14 mouse cellular contexts compared by ENCODE assay signal in genomic region chr5:73279190-73279589, GRCm38 (mm10). TPM values are rescaled to one million over a fixed set of nuclear protein-coding genes. Genes with fewer than 3 reads are reported as not detected.
DNase-seq lines count a peak whose midpoint lies in the region; ATAC-seq and TF ChIP-seq lines count a peak whose summit lies in the region.
"Had no signal": no experiment of that assay in that cellular context is flagged by ENCODE, and none has a peak within 500 bp of the region (broad histone marks: within the 10 kb centered on the region; RNA-seq: fewer than 3 reads in every experiment).

No protein-coding gene starts in this region.

- H3K9ac ChIP-seq in hindbrain, postnatal 0 days (replicated peaks; ENCODE audit: low read length): no peak overlapping the region
- H3K9ac ChIP-seq in hindbrain, embryonic 13.5 days: no peak overlapping the region
- no peak overlapping the region for H3K9ac ChIP-seq in midbrain, embryonic 11.5 days (ENCODE audit: low read length)
- no peak overlapping the region for H3K9ac ChIP-seq in midbrain, embryonic 16.5 days (ENCODE audit: low read depth, low read length)
- H3K9ac ChIP-seq in stomach, embryonic 14.5 days (replicated peaks; ENCODE audit: low read depth, low read length): no peak overlapping the region
- H3K9ac ChIP-seq: embryonic facial prominence, embryonic 13.5 days; hindbrain, embryonic 12.5 days; limb, embryonic 13.5 days had no signal

- 81% methylated on average over 10 of the region's 10 CpGs for WGBS in hindbrain, postnatal 0 days
- 77% methylated on average over 10 of the region's 10 CpGs for WGBS in hindbrain, embryonic 13.5 days
- WGBS in midbrain, embryonic 11.5 days: 72% methylated on average over 10 of the region's 10 CpGs
- WGBS in midbrain, embryonic 16.5 days: 83% methylated on average over 10 of the region's 10 CpGs
- WGBS in stomach, embryonic 14.5 days: 42% methylated on average over 10 of the region's 10 CpGs

- H3K4me1 ChIP-seq in hindbrain, postnatal 0 days (ENCODE audit: insufficient read depth, low read length): no peaks in the 10 kb centered on the region
- no peaks in the 10 kb centered on the region; the same call in 1 of the 2 replicates for H3K4me1 ChIP-seq in hindbrain, embryonic 13.5 days (replicated peaks)
- peaks cover 6% of the 10 kb centered on the region; the same call in 1 of the 2 replicates for H3K4me1 ChIP-seq in midbrain, embryonic 11.5 days (ENCODE audit: control insufficient read depth, insufficient read depth, low read length)
- H3K4me1 ChIP-seq in midbrain, embryonic 16.5 days (ENCODE audit: control insufficient read depth, insufficient read depth, low read length): no peaks in the 10 kb centered on the region
- peaks cover 10% of the 10 kb centered on the region for H3K4me1 ChIP-seq in stomach, embryonic 14.5 days (ENCODE audit: control insufficient read depth, insufficient read depth, low read length)

- no peaks in the 10 kb centered on the region for H3K9me3 ChIP-seq in hindbrain, postnatal 0 days (ENCODE audit: low read length)
- H3K9me3 ChIP-seq in hindbrain, embryonic 13.5 days: no peaks in the 10 kb centered on the region
- H3K9me3 ChIP-seq in midbrain, embryonic 11.5 days (ENCODE audit: control insufficient read depth, low read length): no peaks in the 10 kb centered on the region
- H3K9me3 ChIP-seq in midbrain, embryonic 16.5 days (replicated peaks; ENCODE audit: control insufficient read depth, low read length, poor library complexity, severe bottlenecking): no peaks in the 10 kb centered on the region
- H3K9me3 ChIP-seq in stomach, embryonic 14.5 days (ENCODE audit: control insufficient read depth, low read depth, low read length): no peaks in the 10 kb centered on the region
- H3K9me3 ChIP-seq: embryonic facial prominence, embryonic 13.5 days; hindbrain, embryonic 12.5 days; limb, embryonic 13.5 days had no signal

- no peak for ATAC-seq in hindbrain, postnatal 0 days
- no peak for ATAC-seq in hindbrain, embryonic 13.5 days (ENCODE audit: low FRiP score)
- no peak for ATAC-seq in midbrain, embryonic 11.5 days (ENCODE audit: low FRiP score)
- no peak for ATAC-seq in midbrain, embryonic 16.5 days
- no peak for ATAC-seq in stomach, embryonic 14.5 days (ENCODE audit: insufficient number of reproducible peaks, insufficient read depth, low FRiP score, low read depth)

- no peaks in the 10 kb centered on the region for H3K27me3 ChIP-seq in hindbrain, postnatal 0 days (ENCODE audit: insufficient read depth, low read length)
- no peaks in the 10 kb centered on the region for H3K27me3 ChIP-seq in hindbrain, embryonic 13.5 days
- H3K27me3 ChIP-seq in midbrain, embryonic 11.5 days (ENCODE audit: control insufficient read depth, insufficient read depth, low read length): no peaks in the 10 kb centered on the region
- H3K27me3 ChIP-seq in midbrain, embryonic 16.5 days (ENCODE audit: control insufficient read depth, insufficient read depth, low read depth, low read length): no peaks in the 10 kb centered on the region
- H3K27me3 ChIP-seq in stomach, embryonic 14.5 days (ENCODE audit: control insufficient read depth, insufficient read depth, low read length): no peaks in the 10 kb centered on the region
- H3K27me3 ChIP-seq: embryonic facial prominence, embryonic 13.5 days; hindbrain, embryonic 12.5 days; limb, embryonic 13.5 days had no signal

- no peak for TF ChIP-seq CTCF in hindbrain, postnatal 0 days (IDR thresholded peaks at IDR 0.05; ENCODE audit: low read depth)

- H3K4me2 ChIP-seq in hindbrain, postnatal 0 days (ENCODE audit: low read depth, low read length): no peak overlapping the region
- no peak overlapping the region for H3K4me2 ChIP-seq in hindbrain, embryonic 13.5 days
- H3K4me2 ChIP-seq in midbrain, embryonic 11.5 days: no peak overlapping the region
- H3K4me2 ChIP-seq in midbrain, embryonic 16.5 days (ENCODE audit: low read length): no peak overlapping the region
- H3K4me2 ChIP-seq in stomach, embryonic 14.5 days (replicated peaks; ENCODE audit: low read depth, low read length): no peak overlapping the region
- H3K4me2 ChIP-seq: embryonic facial prominence, embryonic 13.5 days; hindbrain, embryonic 12.5 days; limb, embryonic 13.5 days had no signal

- DNase-seq in embryo, embryonic 10.5 days (ENCODE audit: low spot score): peak; percentile 28
- no peak for DNase-seq in embryo, embryonic 9.5 days (ENCODE audit: extremely low spot score)
- DNase-seq in hindbrain, postnatal 0 days (ENCODE audit: low spot score): no peak
- peak; percentile 66 for DNase-seq in midbrain, embryonic 11.5 days (ENCODE audit: low spot score, missing footprints)
- no peak for DNase-seq in gastrocnemius, adult 8-10 months (ENCODE audit: low spot score in 2 of 2)
- DNase-seq: cerebellum, adult 18-20 months; retina, postnatal 1 day had no signal

- no peaks in the 10 kb centered on the region for H3K36me3 ChIP-seq in hindbrain, postnatal 0 days (ENCODE audit: insufficient read depth, low read length)
- H3K36me3 ChIP-seq in hindbrain, embryonic 13.5 days: no peaks in the 10 kb centered on the region
- H3K36me3 ChIP-seq in midbrain, embryonic 11.5 days (ENCODE audit: control insufficient read depth, insufficient read depth, low read length): no peaks in the 10 kb centered on the region
- H3K36me3 ChIP-seq in midbrain, embryonic 16.5 days (ENCODE audit: control insufficient read depth, insufficient read depth, low read length): no peaks in the 10 kb centered on the region
- H3K36me3 ChIP-seq in stomach, embryonic 14.5 days (ENCODE audit: control insufficient read depth, insufficient read depth, low read length): no peaks in the 10 kb centered on the region
- H3K36me3 ChIP-seq: embryonic facial prominence, embryonic 13.5 days; hindbrain, embryonic 12.5 days; limb, embryonic 13.5 days had no signal

- H3K27ac ChIP-seq in hindbrain, postnatal 0 days: peak overlapping the region; percentile 20; the same call in 1 of the 2 replicates
- H3K27ac ChIP-seq in hindbrain, embryonic 13.5 days: no peak overlapping the region; the same call in 1 of the 2 replicates
- no peak overlapping the region for H3K27ac ChIP-seq in midbrain, embryonic 11.5 days (ENCODE audit: low read depth, low read length)
- no peak overlapping the region for H3K27ac ChIP-seq in midbrain, embryonic 16.5 days (ENCODE audit: low read length)
- peak overlapping the region; percentile 66 for H3K27ac ChIP-seq in stomach, embryonic 14.5 days (ENCODE audit: low read length)
- H3K27ac ChIP-seq: hindbrain, embryonic 12.5 days; limb, embryonic 13.5 days; macrophage had no signal

- H3K4me3 ChIP-seq in hindbrain, postnatal 0 days (ENCODE audit: low read length): no peak overlapping the region
- H3K4me3 ChIP-seq in hindbrain, embryonic 13.5 days: no peak overlapping the region
- H3K4me3 ChIP-seq in midbrain, embryonic 11.5 days (ENCODE audit: low read depth, low read length): no peak overlapping the region
- no peak overlapping the region for H3K4me3 ChIP-seq in midbrain, embryonic 16.5 days (ENCODE audit: low read depth, low read length)
- H3K4me3 ChIP-seq in stomach, embryonic 14.5 days (ENCODE audit: low read depth, low read length): no peak overlapping the region
- H3K4me3 ChIP-seq: embryonic facial prominence, embryonic 13.5 days; hindbrain, embryonic 12.5 days; limb, embryonic 13.5 days had no signal

RNA-seq across cellular contexts. Expression of gene Ociad1, which starts 13.4 kb away (rescaled TPM):
- total RNA-seq in hindbrain, postnatal 0 days (2014; rRNA removed): 138 and 140 TPM in 2 replicates
- 386 and 401 TPM in 2 replicates for polyA plus RNA-seq in hindbrain, postnatal 0 days (2015; fragmentation: Nextera tagmentation; extraction: Ambion mirVana)
- polyA plus RNA-seq in hindbrain, embryonic 13.5 days (2015; fragmentation: Nextera tagmentation; extraction: Ambion mirVana): 267 and 284 TPM in 2 replicates
- polyA plus RNA-seq in midbrain, embryonic 11.5 days (2014; fragmentation: Nextera tagmentation; extraction: Ambion mirVana): 159 and 168 TPM in 2 replicates
- polyA plus RNA-seq in midbrain, embryonic 16.5 days (2015; fragmentation: Nextera tagmentation; extraction: Ambion mirVana): 361 and 374 TPM in 2 replicates
- 138 and 148 TPM in 2 replicates for polyA plus RNA-seq in stomach, embryonic 14.5 days (2014; fragmentation: Nextera tagmentation; extraction: Ambion mirVana)
- total RNA-seq in gastrocnemius, adult 8-10 months (2022): 100 to 1,000 TPM; 134 to 158 (median 146) TPM

RNA-seq across cellular contexts. Expression of gene Fryl, which starts 22.8 kb away (rescaled TPM):
- total RNA-seq in hindbrain, postnatal 0 days (2014; rRNA removed): 69.4 and 80.6 TPM in 2 replicates
- polyA plus RNA-seq in hindbrain, postnatal 0 days (2015; fragmentation: Nextera tagmentation; extraction: Ambion mirVana): 20.5 and 20.8 TPM in 2 replicates
- polyA plus RNA-seq in hindbrain, embryonic 13.5 days (2015; fragmentation: Nextera tagmentation; extraction: Ambion mirVana): 45.5 and 47.7 TPM in 2 replicates
- polyA plus RNA-seq in midbrain, embryonic 11.5 days (2014; fragmentation: Nextera tagmentation; extraction: Ambion mirVana): 39.0 and 42.5 TPM in 2 replicates
- 40.0 and 47.5 TPM in 2 replicates for polyA plus RNA-seq in midbrain, embryonic 16.5 days (2015; fragmentation: Nextera tagmentation; extraction: Ambion mirVana)
- polyA plus RNA-seq in stomach, embryonic 14.5 days (2014; fragmentation: Nextera tagmentation; extraction: Ambion mirVana): 32.0 and 33.4 TPM in 2 replicates
- 10 to 100 TPM; 17.8 to 22.5 (median 18.8) TPM for total RNA-seq in gastrocnemius, adult 8-10 months (2022)

Comparison
In these comparisons a context has a peak if more than half of its experiments do, and no peak if none do; other contexts are left out.
1. DNase-seq: peak in embryo, embryonic 10.5 days (single experiment) and midbrain, embryonic 11.5 days (single experiment); none in embryo, embryonic 9.5 days (single experiment), hindbrain, postnatal 0 days (single experiment) and gastrocnemius, adult 8-10 months (0 of 2).
2. H3K27ac ChIP-seq: peak in hindbrain, postnatal 0 days (single experiment) and stomach, embryonic 14.5 days (single experiment); none in hindbrain, embryonic 13.5 days (single experiment), midbrain, embryonic 11.5 days (single experiment) and midbrain, embryonic 16.5 days (single experiment).